In the genomic region with DNA sequence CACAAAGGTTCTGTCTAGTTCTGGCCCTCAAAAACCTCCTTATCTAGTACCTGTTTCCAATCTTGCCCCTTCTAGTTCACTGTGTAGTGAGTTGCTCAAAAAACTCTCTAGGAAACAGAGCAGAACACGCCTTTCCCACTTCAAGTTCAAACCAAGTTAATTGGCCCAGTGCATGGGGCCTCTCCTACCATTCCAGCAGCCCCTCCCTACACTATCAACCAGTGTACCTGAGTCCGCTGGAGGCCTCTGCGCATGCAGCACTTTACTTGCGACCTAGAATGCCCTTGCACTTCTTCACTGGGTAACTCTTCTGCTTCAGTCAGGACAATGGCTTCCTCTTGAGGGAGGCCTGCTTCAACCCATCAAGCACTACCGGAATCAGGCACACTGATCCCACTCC, we compare ENCODE assay signal across 17 mouse cellular contexts.
"Had no signal": no experiment of that assay in that cellular context is flagged by ENCODE, and none has a peak within 500 bp of the region (broad histone marks: within the 10 kb centered on the region; RNA-seq: fewer than 3 reads in every experiment).

No protein-coding gene starts in this region.

- H3K27ac ChIP-seq: liver, embryonic 13.5 days; liver, embryonic 15.5 days; macrophage; midbrain, embryonic 13.5 days; midbrain, embryonic 15.5 days; neural tube, embryonic 12.5 days had no signal

- DNase-seq: liver, embryonic 13.5 days; liver, postnatal 0 days; lung, embryonic 14.5 days; lung, postnatal 14 days; lung, postnatal 36 days; right cerebral cortex, postnatal 14 days; spleen, adult 18-20 months; thymus, adult 2 months; thymus, postnatal 25 days; thymus, postnatal 4 days had no signal

- H3K4me2 ChIP-seq: liver, embryonic 13.5 days; liver, embryonic 15.5 days; lung, embryonic 14.5 days; midbrain, embryonic 11.5 days; midbrain, embryonic 13.5 days; midbrain, embryonic 15.5 days; neural tube, embryonic 12.5 days had no signal

- H3K9ac ChIP-seq: liver, embryonic 13.5 days; liver, embryonic 15.5 days; liver, postnatal 0 days; lung, embryonic 14.5 days; midbrain, embryonic 13.5 days; midbrain, embryonic 15.5 days; neural tube, embryonic 12.5 days had no signal

- H3K36me3 ChIP-seq: midbrain, embryonic 13.5 days; midbrain, embryonic 15.5 days; neural tube, embryonic 12.5 days had no signal

- H3K27me3 ChIP-seq: liver, embryonic 13.5 days; liver, embryonic 15.5 days; megakaryocyte, embryonic 14.5 days; midbrain, embryonic 13.5 days; midbrain, embryonic 15.5 days; neural tube, embryonic 12.5 days had no signal

- H3K9me3 ChIP-seq: liver, embryonic 13.5 days; liver, embryonic 15.5 days; midbrain, embryonic 13.5 days; midbrain, embryonic 15.5 days; neural tube, embryonic 12.5 days had no signal

- ATAC-seq: liver, postnatal 0 days; midbrain, embryonic 13.5 days; midbrain, embryonic 15.5 days had no signal

- H3K4me1 ChIP-seq: liver, embryonic 13.5 days; liver, embryonic 15.5 days; midbrain, embryonic 13.5 days; midbrain, embryonic 15.5 days; neural tube, embryonic 12.5 days had no signal

- H3K4me3 ChIP-seq: liver, embryonic 13.5 days; liver, embryonic 15.5 days; megakaryocyte, embryonic 14.5 days; midbrain, embryonic 13.5 days; midbrain, embryonic 15.5 days; neural tube, embryonic 12.5 days had no signal
